Mouse (Mus musculus): ENCODE data around the gene Sertad2. TPM values are rescaled to one million over a fixed set of nuclear protein-coding genes. Genes with fewer than 3 reads are reported as not detected.
A peak's percentile ranks its signal among the peaks of the same experiment; 100 is the strongest.

The Sertad2 gene
- total RNA-seq, 2 experiments from 2014 or later, result 21.9 to 23.6 TPM

GRCm38 (mm10) chr11:20672513-20672912 lies 129.5 kb downstream of the Sertad2 start:
- DNase-seq (ENCODE audit: low spot score in 2 of 2), result no peak

- no peak for DNase-seq (ENCODE audit: low spot score in 2 of 2)
Observed at GRCm38 (mm10) chr11:20679396-20679795, 136.3 kb downstream of the Sertad2 start.

GRCm38 (mm10) chr11:20680781-20681180 lies 137.7 kb downstream of the Sertad2 start:
- no peak for DNase-seq (ENCODE audit: low spot score in 2 of 2)

GRCm38 (mm10) chr11:20681679-20682078 lies 138.6 kb downstream of the Sertad2 start:
- no peak for DNase-seq (ENCODE audit: low spot score in 2 of 2)

GRCm38 (mm10) chr11:20691000-20691399 lies 147.9 kb downstream of the Sertad2 start:
- DNase-seq (ENCODE audit: low spot score in 2 of 2), result peak; percentile 28 to 74

Other genes with a start within 250 kb of the Sertad2 start
- gene Slc1a4, start 210.5 kb upstream of the Sertad2 start, total RNA-seq (2021), result 10 to 100 TPM; 37.1 to 38.7 TPM
- gene Aftph, start 198.3 kb downstream of the Sertad2 start, total RNA-seq (2021), result 10 to 100 TPM; 83.0 to 90.9 TPM